11 mouse cellular contexts compared by ENCODE assay signal in genomic region chr4:100811057-100811695, GRCm38 (mm10). TPM values are rescaled to one million over a fixed set of nuclear protein-coding genes. Genes with fewer than 3 reads are reported as not detected.
DNase-seq lines count a peak whose midpoint lies in the region; ATAC-seq and TF ChIP-seq lines count a peak whose summit lies in the region.
"Had no signal": no experiment of that assay in that cellular context is flagged by ENCODE, and none has a peak within 500 bp of the region (broad histone marks: within the 10 kb centered on the region; RNA-seq: fewer than 3 reads in every experiment).

No protein-coding gene starts in this region.

- 25% methylated on average over 5 of the region's 5 CpGs for WGBS in kidney, embryonic 15.5 days
- 32% methylated on average over 5 of the region's 5 CpGs for WGBS in hindbrain, postnatal 0 days

- H3K4me2 ChIP-seq in kidney, embryonic 15.5 days, result no peak overlapping the region
- peak overlapping the region; percentile 29; the same call in 1 of the 2 replicates for H3K4me2 ChIP-seq in hindbrain, postnatal 0 days (ENCODE audit: low read depth, low read length)
- H3K4me2 ChIP-seq: embryonic facial prominence, embryonic 13.5 days; limb, embryonic 13.5 days had no signal

- ATAC-seq in kidney, embryonic 15.5 days (replicated peaks; ENCODE audit: low FRiP score), result no peak
- ATAC-seq in hindbrain, postnatal 0 days, result no peak

- peak overlapping the region; percentile 33; the same call in 1 of the 2 replicates for H3K27ac ChIP-seq in kidney, embryonic 15.5 days
- no peak overlapping the region for H3K27ac ChIP-seq in hindbrain, postnatal 0 days
- H3K27ac ChIP-seq: embryonic facial prominence, embryonic 13.5 days; limb, embryonic 13.5 days had no signal

- peaks cover 32% of the 10 kb centered on the region for H3K4me1 ChIP-seq in kidney, embryonic 15.5 days
- peaks cover 4% of the 10 kb centered on the region; the same call in 1 of the 2 replicates for H3K4me1 ChIP-seq in hindbrain, postnatal 0 days (ENCODE audit: insufficient read depth, low read length)

- TF ChIP-seq CTCF in hindbrain, postnatal 0 days (IDR thresholded peaks at IDR 0.05; ENCODE audit: low read depth), result no peak

- H3K4me3 ChIP-seq in kidney, embryonic 15.5 days (replicated peaks), result no peak overlapping the region
- H3K4me3 ChIP-seq in hindbrain, postnatal 0 days (ENCODE audit: low read length), result no peak overlapping the region
- H3K4me3 ChIP-seq: embryonic facial prominence, embryonic 13.5 days; limb, embryonic 13.5 days had no signal

- no peaks in the 10 kb centered on the region for H3K9me3 ChIP-seq in kidney, embryonic 15.5 days (replicated peaks)
- H3K9me3 ChIP-seq in hindbrain, postnatal 0 days (ENCODE audit: low read length), result no peaks in the 10 kb centered on the region
- H3K9me3 ChIP-seq: embryonic facial prominence, embryonic 13.5 days; limb, embryonic 13.5 days had no signal

- H3K36me3 ChIP-seq in kidney, embryonic 15.5 days, result no peaks in the 10 kb centered on the region
- no peaks in the 10 kb centered on the region for H3K36me3 ChIP-seq in hindbrain, postnatal 0 days (ENCODE audit: insufficient read depth, low read length)
- H3K36me3 ChIP-seq: embryonic facial prominence, embryonic 13.5 days; limb, embryonic 13.5 days had no signal

- peak; percentile 61 for DNase-seq in embryo, embryonic 10.5 days (ENCODE audit: low spot score)
- no peak for DNase-seq in embryo, embryonic 10 days (ENCODE audit: low spot score)
- no peak for DNase-seq in kidney, postnatal 36 days
- peak; percentile 48 for DNase-seq in Muller cell, postnatal 12 days (ENCODE audit: inconsistent ontology term)
- DNase-seq in hindbrain, postnatal 0 days (ENCODE audit: low spot score), result no peak
- no peak for DNase-seq in urinary bladder, postnatal 25 days (ENCODE audit: low spot score)
- DNase-seq in adrenal gland, postnatal 4 days (ENCODE audit: low spot score in 2 of 2), result no peak
- DNase-seq: thymus, adult 18-20 months had no signal

- no peak overlapping the region for H3K9ac ChIP-seq in kidney, embryonic 15.5 days
- no peak overlapping the region for H3K9ac ChIP-seq in hindbrain, postnatal 0 days (replicated peaks; ENCODE audit: low read length)
- H3K9ac ChIP-seq: embryonic facial prominence, embryonic 13.5 days; limb, embryonic 13.5 days had no signal

- H3K27me3 ChIP-seq in kidney, embryonic 15.5 days, result no peaks in the 10 kb centered on the region
- no peaks in the 10 kb centered on the region for H3K27me3 ChIP-seq in hindbrain, postnatal 0 days (ENCODE audit: insufficient read depth, low read length)
- H3K27me3 ChIP-seq: embryonic facial prominence, embryonic 13.5 days; limb, embryonic 13.5 days had no signal

RNA-seq across cellular contexts. Expression of gene Cachd1, which starts 34.7 kb away (rescaled TPM):
- 14.2 and 19.0 TPM in 2 replicates for polyA plus RNA-seq in kidney, embryonic 15.5 days (2015; fragmentation: Nextera tagmentation; extraction: Ambion mirVana)
- total RNA-seq in hindbrain, postnatal 0 days (2014; rRNA removed), result 30.3 and 30.9 TPM in 2 replicates
- 14.6 and 15.3 TPM in 2 replicates for polyA plus RNA-seq in hindbrain, postnatal 0 days (2015; fragmentation: Nextera tagmentation; extraction: Ambion mirVana)
- 10 to 100 TPM; 14.6 to 16.7 TPM for total RNA-seq in adrenal gland, postnatal 4 days (2021)

Comparison
In these comparisons a context has a peak if more than half of its experiments do, and no peak if none do; other contexts are left out.
1. DNase-seq: peak in embryo, embryonic 10.5 days (single experiment) and Muller cell, postnatal 12 days (single experiment); none in embryo, embryonic 10 days (single experiment), kidney, postnatal 36 days (0 of 2), hindbrain, postnatal 0 days (single experiment), urinary bladder, postnatal 25 days (single experiment) and adrenal gland, postnatal 4 days (0 of 2).